Mouse (Mus musculus): ENCODE measurements around the gene Sipa1l1. TPM values are rescaled to one million over a fixed set of nuclear protein-coding genes. Genes with fewer than 3 reads are reported as not detected.

Gene Sipa1l1
- total and polyA plus RNA-seq, 3 experiments, result 13.6 to 36.7 (median 23.6) TPM

DNA sequence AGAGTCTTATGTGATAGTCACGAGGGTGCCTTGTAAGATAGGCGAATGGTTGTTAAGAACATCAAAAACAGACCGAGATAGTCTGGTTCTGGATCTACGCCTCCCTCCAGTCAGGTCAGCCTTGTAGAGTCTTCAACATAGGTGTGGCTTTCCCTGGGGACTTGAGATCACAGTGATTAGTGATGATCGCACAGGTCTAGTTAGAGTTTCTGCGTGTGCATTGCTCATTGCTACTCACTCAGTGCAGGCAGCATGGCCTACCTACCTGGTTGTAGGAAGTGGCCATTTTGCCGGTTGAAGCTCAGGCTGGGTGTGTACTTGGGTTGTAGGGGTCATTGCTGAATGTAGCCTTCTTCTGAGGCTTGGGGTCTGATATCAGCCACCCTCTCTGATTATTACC is 94.3 kb downstream of the Sipa1l1 start:
- H3K36me3 ChIP-seq (replicated peaks in 1 of 2; ENCODE audit: control insufficient read depth in 1 of 2, insufficient read depth in 1 of 2, low read length in 1 of 2), result peaks cover 0 to 34% of the 10 kb centered on the region in 2 experiments
- no peak overlapping the region for H3K9ac ChIP-seq (ENCODE audit: insufficient read depth, low read depth)
- in situ Hi-C loops (cut with MboI; ENCODE audit: low pct_ligation_motif_present, low pct_unique_long_range_greater_than_20kb, low sequenced_read_pairs), result loop anchor here (25.0 kb wide), 1 partner anchor 276 kb away; no protein-coding TSS in a partner anchor
- H3K4me2 ChIP-seq (ENCODE audit: insufficient read depth, low read depth, poor library complexity, severe bottlenecking), result no peak overlapping the region
- no peak overlapping the region for H3K4me3 ChIP-seq (replicated peaks in 1 of 3; ENCODE audit: low read depth in 2 of 3, low read length in 2 of 3, poor library complexity in 1 of 3)
- DNase-seq (ENCODE audit: extremely low read depth), result no peak
- no peaks in the 10 kb centered on the region for H3K79me2 ChIP-seq (replicated peaks; ENCODE audit: control insufficient read depth, extremely low read depth, insufficient read depth, poor library complexity, severe bottlenecking)
- no peak for TF ChIP-seq MAFK (IDR thresholded peaks at IDR 0.05; ENCODE audit: insufficient replicate concordance, low read length)
- TF ChIP-seq NRF1 (IDR thresholded peaks at IDR 0.05; ENCODE audit: low read depth, low read length), result no peak
- TF ChIP-seq ZC3H11A (IDR thresholded peaks at IDR 0.05; ENCODE audit: low read depth, low read length), result no peak
- TF ChIP-seq EP300 (IDR thresholded peaks at IDR 0.05; ENCODE audit: low read length), result no peak
- TF ChIP-seq JUND (conservative IDR thresholded peaks at IDR 0.05; ENCODE audit: low read depth, low read length), result no peak
- no peak for TF ChIP-seq POLR2A (IDR thresholded peaks at IDR 0.05; ENCODE audit: low read depth, low read length)
- no peak for TF ChIP-seq SMC3 (IDR thresholded peaks at IDR 0.05; ENCODE audit: low read depth, low read length)
- TF ChIP-seq USF2 (conservative IDR thresholded peaks at IDR 0.05; ENCODE audit: low read depth, low read length), result no peak
- no peak for TF ChIP-seq POLR2AphosphoS2 (IDR thresholded peaks at IDR 0.05; ENCODE audit: low read depth, low read length)
- TF ChIP-seq ETS1 (conservative IDR thresholded peaks at IDR 0.05; ENCODE audit: low read depth, low read length), result no peak
- no peak for TF ChIP-seq CHD1 (IDR thresholded peaks at IDR 0.05; ENCODE audit: low read depth, low read length)
- no peak for TF ChIP-seq JUN (IDR thresholded peaks at IDR 0.05; ENCODE audit: insufficient read depth, low read depth, low read length)
- TF ChIP-seq TBP (conservative IDR thresholded peaks at IDR 0.05; ENCODE audit: low read depth, low read length), result no peak
- TF ChIP-seq PAX5 (IDR thresholded peaks at IDR 0.05; ENCODE audit: low read length), result no peak
- no peak overlapping the region for H3K27ac ChIP-seq (ENCODE audit: insufficient read depth, low read depth)
- H3K4me1 ChIP-seq (ENCODE audit: control insufficient read depth in 1 of 2, insufficient read depth in 2 of 2), result peaks cover 2 to 40% of the 10 kb centered on the region in 2 experiments; a peak in 2 of 4 replicates
- no peaks in the 10 kb centered on the region for H3K27me3 ChIP-seq (replicated peaks)
- dilution Hi-C loops (cut with MboI; ENCODE audit: extremely low pct_ligation_motif_present, extremely low pct_unique_long_range_greater_than_20kb, low sequenced_read_pairs), result no loop called here
- H3K9me3 ChIP-seq (replicated peaks; ENCODE audit: low read length), result no peaks in the 10 kb centered on the region

DNA sequence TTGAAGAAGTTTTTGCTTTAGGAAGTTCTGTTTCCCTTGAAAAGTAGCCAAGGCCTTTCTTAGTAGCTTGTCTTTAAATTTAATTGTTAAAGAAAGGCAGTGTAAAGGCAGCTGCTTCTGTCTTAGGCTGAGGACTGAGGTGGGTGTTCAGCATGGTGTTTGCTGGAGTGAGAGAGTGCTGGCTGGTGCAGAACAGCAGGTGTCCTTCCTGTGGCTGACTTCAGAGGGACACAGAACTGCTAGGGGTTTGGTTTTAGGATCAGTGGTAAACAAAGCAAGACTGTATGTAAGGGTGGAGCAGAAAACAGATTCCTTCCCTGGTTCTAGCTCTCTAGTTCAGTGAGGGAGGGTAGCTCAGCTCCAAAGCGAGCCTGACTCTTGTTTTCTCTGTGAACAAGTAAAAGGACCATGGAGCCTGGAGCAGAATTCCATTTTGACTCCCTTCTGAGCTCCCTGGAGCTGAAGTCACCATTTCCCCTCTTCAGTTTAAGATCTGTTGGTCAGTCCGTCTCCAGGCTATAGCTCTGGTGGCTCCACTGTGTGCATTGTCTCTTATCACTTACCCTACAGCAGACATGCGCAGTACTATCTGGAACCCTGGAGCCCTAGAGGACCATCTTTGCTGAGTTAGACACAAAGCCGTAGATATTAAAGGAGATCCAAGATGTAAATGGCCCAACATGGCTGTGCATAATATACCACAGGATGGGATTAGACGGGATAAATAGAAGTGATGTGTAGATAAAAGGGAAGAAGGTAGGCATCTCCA is 95.1 kb downstream of the Sipa1l1 start:
- H3K9me3 ChIP-seq (replicated peaks; ENCODE audit: low read length), result no peaks in the 10 kb centered on the region
- TF ChIP-seq CHD2 (IDR thresholded peaks at IDR 0.05; ENCODE audit: low read length), result no peak
- no peak for TF ChIP-seq ZC3H11A (IDR thresholded peaks at IDR 0.05; ENCODE audit: low read depth, low read length)
- TF ChIP-seq CTCF (conservative IDR thresholded peaks at IDR 0.05 in 1 of 2, IDR thresholded peaks at IDR 0.05 in 1 of 2; ENCODE audit: low read depth in 2 of 2, low read length in 2 of 2), result no peak
- no peak for TF ChIP-seq ZKSCAN1 (IDR thresholded peaks at IDR 0.05; ENCODE audit: borderline replicate concordance, low read depth, low read length)
- no peak for TF ChIP-seq ZMIZ1 (IDR thresholded peaks at IDR 0.05; ENCODE audit: low read depth, low read length)
- TF ChIP-seq UBTF (IDR thresholded peaks at IDR 0.05; ENCODE audit: low read depth, low read length), result no peak
- no peak for TF ChIP-seq E2F4 (IDR thresholded peaks at IDR 0.05; ENCODE audit: insufficient replicate concordance, low read depth, low read length)
- TF ChIP-seq MEF2A (IDR thresholded peaks at IDR 0.05; ENCODE audit: borderline replicate concordance, low read depth, low read length), result no peak
- TF ChIP-seq PAX5 (IDR thresholded peaks at IDR 0.05; ENCODE audit: low read length), result no peak
- TF ChIP-seq ELF1 (IDR thresholded peaks at IDR 0.05; ENCODE audit: low read depth, low read length), result no peak
- no peak for TF ChIP-seq USF1 (IDR thresholded peaks at IDR 0.05; ENCODE audit: low read depth, low read length)
- no peak for TF ChIP-seq MAX (IDR thresholded peaks at IDR 0.05; ENCODE audit: low read length)
- TF ChIP-seq HCFC1 (IDR thresholded peaks at IDR 0.05; ENCODE audit: low read depth, low read length), result no peak
- no peak for TF ChIP-seq GABPA (IDR thresholded peaks at IDR 0.05; ENCODE audit: insufficient replicate concordance, low read depth, low read length)
- no peak for TF ChIP-seq KAT2A (IDR thresholded peaks at IDR 0.05; ENCODE audit: insufficient replicate concordance, low read length)
- TF ChIP-seq ETS1 (conservative IDR thresholded peaks at IDR 0.05; ENCODE audit: low read depth, low read length), result no peak
- no peak for TF ChIP-seq POLR2AphosphoS2 (IDR thresholded peaks at IDR 0.05; ENCODE audit: low read depth, low read length)
- no peak for DNase-seq (ENCODE audit: extremely low read depth)
- dilution Hi-C loops (cut with MboI; ENCODE audit: extremely low pct_ligation_motif_present, extremely low pct_unique_long_range_greater_than_20kb, low sequenced_read_pairs) (no loop called here), in situ Hi-C loops (cut with MboI; ENCODE audit: low pct_ligation_motif_present, low pct_unique_long_range_greater_than_20kb, low sequenced_read_pairs) (loop anchor here (25.0 kb wide), 1 partner anchor 277 kb away; no protein-coding TSS in a partner anchor)
- H3K4me3 ChIP-seq (replicated peaks in 1 of 3; ENCODE audit: low read depth in 2 of 3, low read length in 2 of 3, poor library complexity in 1 of 3), result no peak overlapping the region
- H3K9ac ChIP-seq (ENCODE audit: insufficient read depth, low read depth), result no peak overlapping the region
- H3K36me3 ChIP-seq (replicated peaks in 1 of 2; ENCODE audit: control insufficient read depth in 1 of 2, insufficient read depth in 1 of 2, low read length in 1 of 2), result peaks cover 0 to 37% of the 10 kb centered on the region in 2 experiments
- no peaks in the 10 kb centered on the region for H3K27me3 ChIP-seq (replicated peaks)
- no peak overlapping the region for H3K4me2 ChIP-seq (ENCODE audit: insufficient read depth, low read depth, poor library complexity, severe bottlenecking)
- no peak overlapping the region for H3K27ac ChIP-seq (ENCODE audit: insufficient read depth, low read depth)
- no peaks in the 10 kb centered on the region for H3K79me2 ChIP-seq (replicated peaks; ENCODE audit: control insufficient read depth, extremely low read depth, insufficient read depth, poor library complexity, severe bottlenecking)
- peaks cover 2 to 40% of the 10 kb centered on the region in 2 experiments; a peak in 2 of 4 replicates for H3K4me1 ChIP-seq (ENCODE audit: control insufficient read depth in 1 of 2, insufficient read depth in 2 of 2)
